Mouse (Mus musculus) large intestine, adult 2 months (tissue): ENCODE data around the gene Fhl4. TPM values are rescaled to one million over a fixed set of nuclear protein-coding genes. Genes with fewer than 3 reads are reported as not detected.
A peak's percentile ranks its signal among the peaks of the same experiment; 100 is the strongest.

Experiments
- DNase-seq: peaks from one replicate; pipeline ENCODE4 v3.0.0-alpha.2; 2012; ENCODE audit warnings: low read depth, low spot score
- WGBS: fragments of 180-500 bp; shearing (Covaris S2); methylation state at CpG from one replicate; pipeline ENCODE4 v1.1.7; 2018; 5-methylcytosine and 5-hydroxymethylcytosine counted together
- polyA plus RNA-seq: library from polyadenylated mRNA; depleted of rRNA; stranded (reverse); fragments of >200 nt; gene quantifications from 2 replicates; pipeline ENCODE4 v1.2.3, GENCODE M21; 2012; rRNA removed

Gene Fhl4
- polyA plus RNA-seq, result 0.14 and 0.18 TPM in 2 replicates

DNA sequence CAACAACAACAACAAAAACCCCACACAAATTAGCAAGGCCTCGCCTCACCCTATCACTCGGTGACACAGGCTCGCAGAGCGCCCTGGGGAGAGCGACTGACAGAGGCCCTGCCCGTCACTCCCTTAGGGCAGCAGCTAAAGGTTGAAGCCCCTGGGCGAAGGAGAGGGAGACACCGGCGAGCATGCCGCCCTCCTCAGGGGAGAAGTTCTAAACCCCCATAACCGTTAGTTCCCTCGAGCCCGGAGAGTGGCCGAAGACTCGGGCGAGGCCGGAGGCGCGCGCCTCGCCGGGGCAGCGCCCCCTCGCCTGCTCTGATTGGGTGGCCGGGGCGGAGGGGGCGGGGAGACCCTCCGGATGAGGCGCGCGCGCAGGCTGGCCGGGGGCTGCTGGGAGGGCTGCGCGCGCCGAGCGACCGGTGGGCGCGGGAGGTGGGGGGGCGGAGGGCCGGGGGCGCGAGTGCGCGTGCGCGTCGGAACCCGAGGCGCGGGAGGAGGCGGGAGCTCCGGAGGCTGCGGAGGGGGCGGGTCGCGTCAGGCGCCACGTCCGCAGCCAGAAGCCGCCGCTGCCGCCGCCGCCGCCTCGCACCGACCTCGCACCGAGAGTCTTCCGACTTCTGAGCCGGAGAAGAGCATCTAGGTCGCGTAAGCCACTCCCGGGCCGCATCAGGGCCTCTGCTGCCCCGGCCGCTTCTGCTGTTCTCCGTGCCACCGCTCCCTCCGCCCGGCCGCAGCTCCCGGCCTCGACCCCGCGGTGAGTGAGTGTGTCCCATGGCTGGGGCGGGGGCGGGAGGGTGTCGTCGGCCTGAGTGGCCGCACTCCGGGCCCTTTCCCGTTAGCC, at the start of gene Fhl4, which contains the start of gene Tmem263:
Gene Fhl4, minus strand, starts transcription at position 249 of the 838 bp plus-strand sequence.
Gene Tmem263, plus strand, starts transcription at position 381 of the 838 bp plus-strand sequence.
- WGBS, result 2% methylated on average over 91 of the region's 96 CpGs
- no peak for DNase-seq

- no peak for DNase-seq
- WGBS, result 84% methylated on average over 5 of the region's 5 CpGs
Observed at GRCm38 (mm10) chr10:85149226-85149625, 46.9 kb upstream of the Fhl4 start.

- DNase-seq, result no peak
- WGBS, result 89% methylated on average over 14 of the region's 14 CpGs
Observed at GRCm38 (mm10) chr10:85146282-85146681, 44.0 kb upstream of the Fhl4 start.

DNA sequence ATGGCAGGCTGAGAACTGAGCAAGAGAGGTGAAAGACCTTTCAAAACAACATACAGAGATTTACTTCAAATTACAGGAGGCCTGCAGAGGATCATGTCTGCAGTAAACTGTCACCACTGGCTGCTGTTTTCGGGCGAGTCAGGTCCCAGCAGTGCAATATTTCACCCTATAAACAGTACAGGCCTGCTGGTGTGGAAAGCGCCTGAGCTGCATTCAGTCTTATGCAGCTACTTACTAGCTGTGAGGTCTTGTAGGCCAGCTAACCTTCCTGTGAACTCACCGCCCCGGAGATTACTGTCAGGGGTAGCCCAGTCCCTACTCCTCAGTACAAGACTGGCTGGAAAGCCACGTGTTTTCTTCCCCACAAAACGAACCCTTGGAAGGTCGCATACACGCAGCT, 39.2 kb upstream of the Fhl4 start:
- DNase-seq, result no peak
- WGBS, result 76% methylated on average over 9 of the region's 9 CpGs

- DNase-seq, result no peak
- WGBS, result 76% methylated on average over 6 of the region's 6 CpGs
Observed at GRCm38 (mm10) chr10:85136573-85136972, 34.3 kb upstream of the Fhl4 start.

DNA sequence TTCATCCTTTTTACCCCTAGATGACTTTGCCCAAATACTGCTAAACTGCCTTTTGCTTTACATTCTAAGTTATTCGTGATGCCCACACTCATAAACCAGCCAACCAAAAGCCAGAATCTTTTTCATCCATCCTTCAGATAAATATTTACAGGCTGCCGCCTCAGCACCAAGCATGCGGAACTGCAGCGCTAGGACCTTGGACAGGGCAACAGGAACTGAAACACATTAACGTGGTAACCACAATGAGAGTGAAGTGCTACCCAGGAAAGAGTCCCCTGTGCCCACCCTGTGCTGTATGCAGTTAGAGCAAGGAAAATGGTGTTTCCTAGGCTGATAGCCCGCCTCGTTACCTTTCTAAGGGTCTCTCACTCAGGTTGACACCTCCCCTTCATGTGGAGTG, 26.2 kb upstream of the Fhl4 start:
- 14% methylated on average over 7 of the region's 7 CpGs for WGBS
- no peak for DNase-seq

DNA sequence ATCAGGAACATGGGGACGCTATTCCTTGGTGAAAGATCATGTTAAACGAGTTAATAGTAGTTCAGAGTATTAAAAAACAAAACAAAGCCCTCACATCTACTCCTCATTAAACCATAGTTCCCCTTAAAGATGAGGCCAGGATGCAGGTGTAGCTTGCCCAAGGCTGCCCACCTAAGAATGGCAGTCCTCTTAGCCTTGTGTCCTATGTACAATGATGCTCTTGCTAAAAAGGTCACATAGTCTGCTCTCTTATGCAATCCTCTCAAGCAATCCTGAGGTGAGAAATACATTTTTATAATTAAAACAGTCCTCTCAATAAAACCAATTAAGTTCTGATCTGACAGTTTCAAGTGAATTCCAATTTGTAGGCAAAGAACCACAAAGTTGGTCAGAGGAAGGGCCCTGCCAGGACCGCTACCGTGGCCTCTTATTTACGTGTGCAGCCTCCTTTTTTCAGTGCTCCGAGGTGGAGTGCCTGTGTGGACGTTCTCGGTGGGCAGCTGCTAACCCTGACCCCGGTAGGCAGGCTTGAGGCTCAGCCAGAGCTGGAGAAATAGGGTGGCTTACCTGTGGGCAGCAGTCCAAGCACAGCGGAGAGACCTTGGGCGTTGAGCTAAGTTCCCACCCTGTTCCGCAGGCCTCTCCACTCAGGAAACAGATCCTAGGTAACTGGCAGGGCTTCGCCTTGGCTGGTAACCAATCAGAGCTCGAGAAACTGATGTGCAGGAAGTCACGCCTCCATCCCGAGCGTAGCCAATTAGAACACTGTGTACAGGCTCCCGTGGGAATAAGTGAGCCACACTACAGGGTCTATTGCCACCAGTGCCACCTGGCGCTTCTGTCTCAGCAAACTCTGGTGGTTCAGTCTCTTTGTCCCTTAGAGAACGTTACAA, 25.3 kb upstream of the Fhl4 start, which contains the start of gene Mterf2:
Gene Mterf2, minus strand, starts transcription at position 633 of the 893 bp plus-strand sequence.
- 8% methylated on average over 20 of the region's 20 CpGs for WGBS
- DNase-seq, result peak; percentile 96

DNA sequence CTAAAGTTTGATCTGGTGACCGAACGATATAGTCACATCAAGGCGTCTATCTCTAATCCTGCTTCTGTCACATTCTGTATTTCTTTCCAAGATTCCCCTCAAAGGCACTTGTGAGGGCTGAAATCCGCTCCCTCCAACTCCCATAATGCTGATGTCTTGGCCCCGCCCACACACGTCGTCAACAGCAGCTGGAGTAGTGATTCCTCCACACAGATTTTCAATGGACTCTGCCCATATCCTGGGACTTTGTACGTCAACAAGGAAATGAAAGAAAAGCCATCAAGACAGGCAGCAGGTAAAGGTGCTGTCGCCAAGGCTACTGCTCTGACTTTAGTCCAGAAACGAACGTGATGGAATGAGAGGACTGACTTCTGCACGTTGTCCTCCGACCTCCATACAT, 22.9 kb upstream of the Fhl4 start:
- peak; percentile 82 for DNase-seq
- 44% methylated on average over 13 of the region's 13 CpGs for WGBS

- WGBS, result 78% methylated on average over 4 of the region's 4 CpGs
Observed at GRCm38 (mm10) chr10:85114409-85114808, 12.1 kb upstream of the Fhl4 start.

GRCm38 (mm10) chr10:85103085-85103885, 990 bp upstream of the Fhl4 start:
- no peak for DNase-seq
- under 1% methylated on average over 34 of the region's 34 CpGs for WGBS

More at GRCm38 (mm10) chr10:85114409-85114808, 12.1 kb upstream of the Fhl4 start:
- no peak for DNase-seq

DNA sequence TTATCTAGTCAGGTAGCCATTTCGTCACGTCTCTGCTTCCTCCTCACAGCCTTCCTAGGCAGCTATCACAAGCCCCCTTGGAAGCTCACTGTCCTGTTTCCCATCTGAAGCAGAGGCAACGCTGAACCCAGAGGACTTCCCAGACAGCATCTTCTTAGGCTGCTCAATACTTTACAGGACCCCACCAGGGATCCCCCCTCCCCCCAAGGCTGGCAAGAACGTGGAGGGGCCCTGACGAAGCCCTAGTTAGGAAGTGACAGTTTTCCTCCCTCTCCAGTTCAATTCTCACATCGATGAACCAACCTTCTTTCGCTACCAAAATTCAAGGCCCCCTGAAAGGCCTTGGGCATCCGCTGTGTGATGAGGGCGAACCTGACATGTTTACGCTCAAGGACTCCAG, 454 bp downstream of the Fhl4 start:
- no peak for DNase-seq
- WGBS, result 14% methylated on average over 10 of the region's 10 CpGs

DNA sequence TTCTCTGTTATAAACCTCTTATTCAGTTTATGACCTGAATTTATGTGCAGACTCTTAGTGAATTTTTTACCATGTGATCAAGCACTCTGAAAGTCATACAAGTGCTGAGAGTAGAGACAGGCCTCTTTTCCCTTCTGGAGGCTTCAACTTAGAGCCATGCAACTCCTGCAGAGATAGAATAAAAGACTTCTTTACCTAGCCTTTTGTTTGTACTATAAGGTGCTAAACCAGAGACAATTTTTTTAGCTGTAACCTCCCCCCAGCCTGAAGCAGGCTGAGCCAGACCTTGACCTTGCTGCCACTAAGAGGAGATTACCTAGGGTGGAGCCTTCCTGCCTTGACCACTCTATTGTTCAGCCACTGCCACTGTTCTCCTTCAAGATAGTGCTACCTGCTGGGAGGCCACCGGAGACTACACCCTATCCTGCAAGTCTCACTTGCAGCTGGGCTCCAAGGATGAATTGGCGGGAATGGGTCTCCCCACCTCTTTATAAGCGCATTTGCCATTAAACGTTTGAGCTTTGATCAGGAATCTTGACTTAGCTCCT, 30.6 kb downstream of the Fhl4 start:
- DNase-seq, result no peak
- 66% methylated on average over 4 of the region's 4 CpGs for WGBS

DNA sequence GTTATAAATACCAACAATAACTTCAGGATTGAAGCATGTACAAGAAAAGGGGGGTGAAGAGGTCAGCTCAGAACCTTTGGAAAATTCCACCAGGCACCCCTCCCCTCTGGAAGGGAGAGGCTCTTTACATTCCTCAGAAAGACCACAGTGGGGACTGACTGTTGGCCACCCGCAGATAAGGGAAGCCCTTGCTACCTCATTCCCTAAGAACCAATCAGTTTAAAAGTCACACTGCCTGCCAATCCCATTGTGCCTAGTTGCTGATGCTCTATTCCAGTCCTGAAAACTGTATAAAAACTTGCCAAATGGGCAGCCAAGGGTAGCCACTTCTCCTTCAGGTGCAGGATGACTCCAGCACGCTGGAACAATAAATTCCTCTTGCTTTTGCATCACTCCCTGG, 47.4 kb downstream of the Fhl4 start:
- no peak for DNase-seq
- WGBS, result 77% methylated on average over 2 of the region's 2 CpGs

GRCm38 (mm10) chr10:85052451-85052850, 49.8 kb downstream of the Fhl4 start:
- no peak for DNase-seq
- 23% methylated on average over 4 of the region's 4 CpGs for whole genome bisulfite sequencing

DNA sequence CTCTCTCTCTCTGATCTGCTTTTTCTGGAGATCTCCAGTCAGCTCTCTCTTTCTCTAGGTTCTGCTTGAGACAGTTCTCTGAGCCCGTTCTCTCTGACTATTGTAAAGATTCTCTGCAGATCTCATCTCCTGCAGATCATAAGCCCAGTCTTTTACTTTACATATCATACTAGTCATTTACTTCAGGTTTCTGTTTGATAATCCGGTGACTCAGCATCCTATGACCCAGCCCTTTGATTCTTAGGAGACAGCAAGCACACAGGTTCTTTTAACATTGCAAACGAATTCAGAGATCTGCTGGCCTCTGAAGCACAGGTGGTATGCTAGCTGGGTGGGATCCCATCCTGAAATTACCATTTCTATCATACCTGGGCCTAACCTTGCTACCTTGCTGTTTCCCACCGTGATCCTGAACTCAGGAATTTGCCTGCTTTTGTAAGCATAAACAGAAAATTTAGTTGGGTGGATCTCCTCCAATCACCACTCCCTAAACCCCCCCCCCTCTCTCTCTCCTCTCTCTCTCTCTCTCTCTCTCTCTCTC, 51.6 kb downstream of the Fhl4 start:
- WGBS, result 37% methylated on average over 4 of the region's 4 CpGs
- no peak for DNase-seq

GRCm38 (mm10) chr10:85048008-85048407, 54.3 kb downstream of the Fhl4 start:
- 95% methylated on average over 8 of the region's 8 CpGs for WGBS
- no peak for DNase-seq

- 29% methylated on average over 5 of the region's 5 CpGs for WGBS
- DNase-seq, result no peak
Observed at GRCm38 (mm10) chr10:85046585-85046984, 55.7 kb downstream of the Fhl4 start.
